Comparison of ENCODE assay signal across 19 mouse cellular contexts in genomic region chr11:67241051-67241450, GRCm38 (mm10). TPM values are rescaled to one million over a fixed set of nuclear protein-coding genes. Genes with fewer than 3 reads are reported as not detected.
DNase-seq lines count a peak whose midpoint lies in the region; TF ChIP-seq lines count a peak whose summit lies in the region.
"Had no signal": no experiment of that assay in that cellular context is flagged by ENCODE, and none has a peak within 500 bp of the region (broad histone marks: within the 10 kb centered on the region; RNA-seq: fewer than 3 reads in every experiment).

No protein-coding gene starts in this region.

- peak overlapping the region; percentile 94 for H3K27ac ChIP-seq in gastrocnemius, adult 2 months

- H3K4me3 ChIP-seq in gastrocnemius, adult 2 months: peak overlapping the region; percentile 70

- intact Hi-C loops in gastrocnemius, adult 2 months (cut with DNase I): no loop called here
- intact Hi-C loops in gastrocnemius, postnatal 36 days (cut with DNase I): no loop called here

- DNase-seq in gastrocnemius, adult 18-20 months (ENCODE audit: low spot score): peak; percentile 40
- no peak for DNase-seq in gastrocnemius, postnatal 25 days
- DNase-seq in gastrocnemius, adult 2 months: peak; percentile 68
- DNase-seq in gastrocnemius, postnatal 36 days: no peak
- DNase-seq in retina, postnatal 1 day: peak; percentile 18
- no peak for DNase-seq in retina, embryonic 14.5 days (ENCODE audit: low spot score)
- peak; percentile 55 for DNase-seq in skeletal muscle tissue, adult 2 months (ENCODE audit: low read depth, low spot score)
- no peak for DNase-seq in kidney, adult 18-20 months
- DNase-seq: adrenal gland, adult 2 months; adrenal gland, adult 8-10 months; adrenal gland, postnatal 10 days; adrenal gland, postnatal 14 days; adrenal gland, postnatal 25 days; adrenal gland, postnatal 36 days; B cell, adult 2 months; cerebellum, adult 11 months; cerebellum, adult 11-12 months had no signal

- no peak for TF ChIP-seq CTCF in gastrocnemius, adult 2 months (IDR thresholded peaks at IDR 0.05)

RNA-seq across cellular contexts. Expression of gene Myh4, which starts 3.2 kb away (rescaled TPM):
- total RNA-seq in gastrocnemius, adult 18-20 months (2021): over 10,000 TPM; 26,101 to 26,132 TPM
- over 10,000 TPM; 20,146 to 24,206 TPM for total RNA-seq in gastrocnemius, postnatal 25 days (2021)
- total RNA-seq in gastrocnemius, adult 2 months (2021): over 10,000 TPM; 14,648 to 28,741 TPM
- total RNA-seq in gastrocnemius, postnatal 36 days (2021): over 10,000 TPM; 26,473 to 29,006 TPM
- total RNA-seq: adrenal gland, adult 2 months; adrenal gland, adult 8-10 months; adrenal gland, postnatal 25 days; adrenal gland, postnatal 36 days; G1E; MEL had no signal

RNA-seq across cellular contexts. Expression of gene Myh8, which starts 35.9 kb away (rescaled TPM):
- total RNA-seq in gastrocnemius, adult 18-20 months (2021): 100 to 1,000 TPM; 257 to 267 TPM
- 100 to 1,000 TPM; 217 to 253 TPM for total RNA-seq in gastrocnemius, postnatal 25 days (2021)
- total RNA-seq in gastrocnemius, adult 2 months (2021): 100 to 1,000 TPM; 172 to 287 TPM
- 100 to 1,000 TPM; 268 to 306 TPM for total RNA-seq in gastrocnemius, postnatal 36 days (2021)
- total RNA-seq: adrenal gland, adult 2 months; adrenal gland, adult 8-10 months; adrenal gland, postnatal 14 days; adrenal gland, postnatal 25 days; adrenal gland, postnatal 36 days; MEL had no signal

RNA-seq across cellular contexts. Expression of gene Myh1, which starts 41.2 kb away (rescaled TPM):
- total RNA-seq in gastrocnemius, adult 18-20 months (2021): 1,000 to 10,000 TPM; 2,776 to 3,903 TPM
- 1,000 to 10,000 TPM; 3,929 to 5,903 TPM for total RNA-seq in gastrocnemius, postnatal 25 days (2021)
- 1,000 to 10,000 TPM; 1,466 to 5,880 TPM for total RNA-seq in gastrocnemius, adult 2 months (2021)
- total RNA-seq in gastrocnemius, postnatal 36 days (2021): 1,000 to 10,000 TPM; 2,071 to 3,124 TPM
- total RNA-seq: G1E, MEL had no signal

Comparison
In these comparisons a context has a peak if more than half of its experiments do, and no peak if none do; other contexts are left out.
1. DNase-seq: peak in gastrocnemius, adult 18-20 months (single experiment), gastrocnemius, adult 2 months (single experiment), retina, postnatal 1 day (single experiment) and skeletal muscle tissue, adult 2 months (single experiment); none in gastrocnemius, postnatal 25 days (single experiment), gastrocnemius, postnatal 36 days (0 of 2), retina, embryonic 14.5 days (single experiment) and kidney, adult 18-20 months (single experiment).